Mouse (Mus musculus) spleen, adult 2 months (tissue): ENCODE data around the gene Hemk1.

Experiments used
- CTCF ChIP-seq: fragments of 200-500 bp; IDR thresholded peaks from 2 replicates; pipeline ENCODE4 v1.5.1; 2011; ENCODE audit warnings: mild to moderate bottlenecking, inconsistent platforms; ENCODE audit not compliant: insufficient read depth, insufficient read length, insufficient replicate concordance; ENCODE audit errors: extremely low read depth
- POLR2A ChIP-seq: fragments of 200-500 bp; IDR thresholded peaks from 2 replicates; pipeline ENCODE4 v1.6.1; 2011; ENCODE audit warnings: low read depth, low read length, inconsistent platforms

DNA sequence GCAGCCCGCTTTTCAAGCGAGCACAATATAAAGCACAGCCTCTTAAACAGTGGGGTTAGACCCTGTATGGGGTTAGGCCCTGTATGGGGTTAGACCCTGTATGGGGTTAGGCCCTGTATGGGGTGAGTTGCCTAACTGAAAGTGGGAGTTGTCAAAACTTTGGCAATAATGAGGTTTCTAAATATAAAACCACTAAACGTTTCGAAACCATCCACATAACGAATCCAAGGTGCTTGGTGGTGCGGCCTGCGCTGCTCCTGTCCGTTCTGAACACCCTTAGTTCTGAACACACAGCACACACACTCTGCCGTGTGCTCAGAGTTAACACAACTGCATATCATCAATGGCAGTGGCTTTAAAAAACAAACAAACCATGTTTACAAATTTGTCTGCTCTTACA is 55.2 kb downstream of the Hemk1 start:
- TF ChIP-seq POLR2A (no peak), CTCF (no peak)
